Mouse (Mus musculus): ENCODE measurements around the gene Tfr2.

DNA sequence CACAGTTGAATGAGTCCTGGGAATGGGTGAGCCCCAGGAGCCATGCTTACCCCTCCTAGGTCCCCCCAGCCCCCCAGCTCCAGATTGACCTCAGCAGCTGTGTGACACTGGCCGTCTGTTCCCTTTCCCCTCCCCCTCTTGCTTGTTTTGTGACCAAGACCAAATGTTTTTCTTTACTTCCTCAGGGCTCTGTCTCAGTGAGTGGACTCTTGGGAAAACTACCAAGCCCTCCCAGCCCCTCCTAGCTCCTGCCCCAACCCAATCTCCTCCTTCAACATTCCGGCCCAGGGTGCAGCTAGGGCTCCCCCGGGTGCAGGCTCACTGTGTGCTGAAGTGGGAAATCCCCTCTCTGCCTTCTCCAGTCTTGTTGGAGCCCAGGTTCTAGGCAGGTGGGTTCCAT lies 61.0 kb downstream of the Tfr2 start:
- no peak for TF ChIP-seq SIN3A (IDR thresholded peaks at IDR 0.05; ENCODE audit: low read length)
- no peak for TF ChIP-seq ELF1 (IDR thresholded peaks at IDR 0.05; ENCODE audit: low read depth, low read length)
- no peak for TF ChIP-seq ZNF384 (IDR thresholded peaks at IDR 0.05; ENCODE audit: low read depth, low read length)
- TF ChIP-seq EP300 (IDR thresholded peaks at IDR 0.05; ENCODE audit: low read depth in 1 of 2, low read length in 2 of 2) = no peak

All from MEL (cell line).